Mouse (Mus musculus) frontal cortex, postnatal 36 days (tissue): ENCODE data around the gene Cntd1.
A peak's percentile ranks its signal among the peaks of the same experiment; 100 is the strongest.

Source experiments
- DNase-seq, 2 experiments: peaks; one replicate each; pipeline ENCODE4 v3.0.0; 2022; ENCODE audit warnings: low spot score in 2 of 2

The Cntd1 gene

DNA sequence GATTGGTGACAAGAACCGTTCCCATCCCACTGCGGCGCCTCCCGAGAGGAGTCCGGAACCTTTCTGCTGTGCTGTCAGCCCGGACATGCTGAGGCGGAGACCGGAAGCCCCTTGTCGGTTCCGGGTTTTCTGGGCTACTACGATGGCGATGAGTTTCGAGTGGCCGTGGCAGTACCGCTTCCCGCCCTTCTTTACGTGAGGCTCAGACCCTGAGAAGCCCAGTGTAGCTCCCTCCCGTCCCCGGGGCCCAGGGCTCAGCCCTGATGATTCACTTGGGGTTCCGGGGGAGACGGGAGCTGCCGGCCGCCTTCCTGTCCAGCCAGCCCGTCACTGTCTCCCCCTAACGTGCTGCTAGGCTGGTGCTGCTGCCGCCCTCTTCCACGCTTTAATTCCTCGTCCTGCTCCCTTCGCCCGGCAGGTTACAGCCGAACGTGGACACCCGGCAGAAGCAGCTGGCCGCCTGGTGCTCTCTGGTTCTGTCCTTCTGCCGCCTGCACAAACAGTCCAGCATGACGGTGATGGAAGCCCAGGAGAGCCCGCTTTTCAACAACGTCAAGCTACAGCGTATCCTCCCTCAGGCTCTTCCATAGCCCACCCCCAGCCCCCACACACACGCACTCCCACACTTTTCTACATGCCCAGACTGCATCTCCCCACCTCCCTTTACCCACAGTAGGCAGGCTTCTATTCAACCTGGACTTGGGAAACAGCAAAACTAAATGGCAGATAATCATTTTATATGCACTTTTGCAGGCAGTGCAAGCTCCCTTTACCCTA is 25.0 kb upstream of the Cntd1 start, which contains the start of gene Vps25:
Vps25 (plus strand) TSS at position 95 of the 777 bp plus-strand sequence.
- peak; percentile 82 to 87 for DNase-seq

GRCm38 (mm10) chr11:101255826-101256775 is 22.7 kb upstream of the Cntd1 start:
- DNase-seq: no peak

- DNase-seq: peak; percentile 67 to 78
Observed at GRCm38 (mm10) chr11:101259261-101259712, 19.5 kb upstream of the Cntd1 start.

DNA sequence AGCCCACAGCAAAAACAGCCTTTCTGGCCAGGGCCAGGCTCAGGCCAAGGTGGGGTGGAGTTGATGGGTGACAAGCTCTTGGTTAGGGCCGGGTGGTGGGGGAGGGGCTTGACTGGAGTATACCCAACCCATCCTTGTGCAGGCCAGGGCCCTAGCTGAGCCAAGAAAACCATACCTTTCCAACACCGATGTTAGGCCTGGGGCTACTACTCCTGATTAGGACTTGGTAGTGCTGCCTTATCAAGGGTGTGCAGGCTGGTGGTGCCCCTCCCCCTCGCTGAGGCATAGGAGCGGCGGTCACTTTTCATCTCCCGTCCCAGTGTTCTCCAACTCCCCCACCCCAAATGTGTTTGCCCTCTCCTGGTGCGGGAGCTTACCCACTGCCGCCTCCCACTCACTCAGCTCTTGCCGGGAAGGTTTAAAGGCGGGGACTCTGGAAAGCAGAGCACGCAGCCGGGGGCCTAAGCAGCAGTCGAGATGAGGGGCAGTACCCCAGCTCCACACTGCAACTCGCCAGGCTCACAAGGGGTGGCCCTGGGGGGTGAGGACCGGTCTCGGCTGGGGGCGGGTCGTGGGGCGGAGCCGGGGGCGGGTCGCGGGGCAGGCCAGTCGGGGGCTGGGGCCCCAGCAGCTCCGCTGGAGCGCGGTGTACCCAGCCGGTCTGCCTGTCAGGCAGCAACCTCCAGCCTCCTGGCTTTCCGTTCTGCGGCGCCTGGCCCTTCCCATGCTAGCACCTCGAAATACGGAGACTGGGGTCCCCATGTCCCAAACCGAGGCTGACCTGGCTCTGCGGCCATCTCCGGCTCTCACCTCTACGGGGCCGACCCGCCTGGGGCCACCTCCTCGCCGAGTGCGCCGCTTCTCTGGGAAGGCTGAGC is 18.6 kb upstream of the Cntd1 start, which contains the start of gene Wnk4:
Wnk4 (plus strand) TSS at position 620 of the 878 bp plus-strand sequence.
- no peak for DNase-seq

DNA sequence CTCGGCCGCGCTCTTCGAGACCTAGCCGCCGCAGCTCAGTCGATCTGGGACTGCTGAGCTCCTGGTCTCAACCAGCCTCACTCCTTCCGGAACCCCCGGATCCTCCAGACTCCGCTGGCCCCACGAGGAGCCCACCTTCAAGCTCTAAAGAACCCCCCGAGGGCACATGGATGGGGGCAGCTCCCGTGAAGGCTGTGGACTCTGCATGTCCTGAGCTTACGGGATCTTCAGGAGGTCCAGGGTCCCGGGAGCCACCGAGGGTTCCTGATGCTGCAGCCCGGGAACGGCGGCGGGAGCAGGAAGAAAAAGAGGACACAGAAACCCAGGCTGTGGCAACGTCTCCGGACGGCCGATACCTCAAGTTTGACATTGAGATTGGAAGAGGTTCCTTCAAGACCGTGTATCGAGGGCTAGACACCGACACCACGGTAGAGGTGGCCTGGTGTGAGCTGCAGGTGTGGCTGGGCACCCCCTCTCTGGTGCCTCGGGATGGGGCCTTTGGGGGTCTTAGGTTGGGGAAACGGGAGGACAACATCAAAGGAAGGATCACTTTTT is 17.9 kb upstream of the Cntd1 start:
- DNase-seq: no peak

- DNase-seq: no peak
Observed at GRCm38 (mm10) chr11:101262272-101262967, 16.4 kb upstream of the Cntd1 start.

- no peak for DNase-seq
Observed at GRCm38 (mm10) chr11:101263138-101263988, 15.4 kb upstream of the Cntd1 start.

DNA sequence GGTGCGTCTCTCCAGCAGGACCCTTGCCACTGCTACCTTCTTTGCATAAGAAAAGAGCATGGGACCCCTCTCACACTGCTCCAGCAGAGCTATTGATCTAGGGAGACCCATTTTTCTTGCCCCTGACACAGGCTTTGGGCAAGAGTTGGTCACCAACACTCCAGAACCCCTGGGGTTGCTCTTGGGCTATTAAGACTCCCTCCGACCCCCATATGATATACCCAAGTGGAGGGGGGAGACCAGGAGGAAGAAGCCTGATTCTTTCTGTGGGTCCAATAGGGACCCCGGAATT is 14.9 kb upstream of the Cntd1 start:
- DNase-seq: no peak

DNA sequence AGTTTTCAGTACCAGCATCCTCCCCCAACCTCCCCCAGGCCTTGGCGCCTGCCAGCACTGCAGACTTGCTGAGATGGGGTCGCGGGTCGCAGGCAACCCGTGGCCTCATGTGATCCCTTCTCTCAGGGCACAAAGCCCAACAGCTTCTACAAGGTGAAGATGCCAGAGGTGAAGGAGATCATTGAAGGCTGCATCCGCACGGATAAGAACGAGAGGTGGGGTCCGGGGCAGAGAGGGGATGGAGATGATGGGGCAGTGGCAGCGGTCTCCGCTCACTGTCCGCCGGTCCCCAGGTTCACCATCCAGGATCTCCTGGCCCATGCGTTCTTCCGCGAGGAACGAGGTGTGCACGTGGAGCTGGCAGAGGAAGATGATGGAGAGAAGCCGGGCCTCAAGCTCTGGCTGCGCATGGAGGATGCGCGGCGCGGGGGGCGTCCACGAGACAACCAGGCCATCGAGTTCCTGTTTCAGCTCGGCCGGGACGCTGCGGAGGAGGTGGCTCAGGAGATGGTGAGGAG is 13.8 kb upstream of the Cntd1 start:
- DNase-seq: no peak

DNA sequence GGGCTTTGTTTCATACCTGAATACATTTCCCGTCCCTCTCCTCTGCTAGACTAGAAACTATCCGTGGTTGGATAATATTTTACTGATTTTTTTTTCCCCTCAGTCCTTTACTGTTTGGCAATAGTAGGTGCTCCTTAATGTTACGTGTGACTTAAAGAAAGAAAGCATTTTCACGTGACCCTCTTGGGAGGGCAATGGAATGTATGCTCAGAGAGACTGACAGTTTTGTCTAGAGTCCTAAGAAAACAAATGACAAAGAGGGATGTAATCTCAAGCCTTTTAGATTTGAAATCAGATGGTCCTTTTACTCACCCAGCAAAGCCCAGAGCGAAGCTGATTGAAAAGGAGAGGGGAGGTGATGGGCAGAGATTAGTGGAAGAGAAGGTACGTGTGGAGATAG is 12.9 kb upstream of the Cntd1 start:
- DNase-seq: no peak

DNA sequence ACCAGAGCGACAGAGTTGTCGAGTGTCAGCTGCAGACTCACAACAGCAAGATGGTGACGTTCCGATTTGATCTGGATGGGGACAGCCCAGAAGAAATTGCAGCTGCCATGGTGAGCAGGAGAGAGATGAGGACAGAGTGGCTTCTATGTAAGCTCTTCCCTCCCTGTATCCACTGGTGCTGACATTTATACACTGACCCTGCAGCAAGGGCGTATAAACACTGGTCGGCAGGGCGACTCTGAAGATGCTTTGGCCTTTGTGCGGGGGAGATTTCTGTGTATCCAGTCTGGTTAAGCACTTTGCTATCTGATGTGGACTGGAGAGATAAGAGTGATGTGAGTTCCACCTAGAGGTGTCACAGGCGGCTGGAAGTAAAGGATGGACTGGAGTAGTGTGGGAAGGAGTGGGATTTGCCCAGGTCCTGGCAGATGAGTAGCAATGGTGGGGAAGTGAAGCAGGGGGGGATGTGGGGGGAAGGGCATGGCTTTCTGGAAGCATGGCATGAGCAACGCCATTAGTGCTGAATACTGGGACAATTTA is 9.2 kb upstream of the Cntd1 start:
- no peak for DNase-seq

DNA sequence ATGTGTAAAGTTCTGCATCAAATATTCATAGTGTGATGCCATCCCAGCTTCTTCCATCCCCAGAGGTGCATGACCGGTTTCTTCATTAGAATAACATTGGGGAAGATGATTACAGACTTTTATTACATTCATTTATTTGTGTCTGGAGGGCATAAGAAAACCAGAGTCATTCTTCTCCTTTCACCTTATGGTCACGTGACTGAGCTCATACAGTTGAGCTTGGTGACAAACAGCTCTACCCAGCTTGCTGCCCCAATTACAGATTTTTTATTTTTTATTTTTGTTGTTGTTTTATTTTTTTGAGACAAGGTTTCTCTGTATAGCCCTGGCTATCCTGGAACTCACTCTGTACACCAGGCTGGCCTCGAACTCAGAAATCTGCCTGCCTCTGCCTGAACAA is 6.4 kb upstream of the Cntd1 start:
- no peak for DNase-seq

GRCm38 (mm10) chr11:101275309-101275708 is 3.5 kb upstream of the Cntd1 start:
- DNase-seq: no peak

GRCm38 (mm10) chr11:101276319-101277070 is 2.3 kb upstream of the Cntd1 start:
- DNase-seq: no peak

GRCm38 (mm10) chr11:101277381-101278222 is 1.2 kb upstream of the Cntd1 start:
- DNase-seq: peak; percentile 30 to 48

GRCm38 (mm10) chr11:101279193-101279569 is 369 bp downstream of the Cntd1 start:
- DNase-seq: no peak

DNA sequence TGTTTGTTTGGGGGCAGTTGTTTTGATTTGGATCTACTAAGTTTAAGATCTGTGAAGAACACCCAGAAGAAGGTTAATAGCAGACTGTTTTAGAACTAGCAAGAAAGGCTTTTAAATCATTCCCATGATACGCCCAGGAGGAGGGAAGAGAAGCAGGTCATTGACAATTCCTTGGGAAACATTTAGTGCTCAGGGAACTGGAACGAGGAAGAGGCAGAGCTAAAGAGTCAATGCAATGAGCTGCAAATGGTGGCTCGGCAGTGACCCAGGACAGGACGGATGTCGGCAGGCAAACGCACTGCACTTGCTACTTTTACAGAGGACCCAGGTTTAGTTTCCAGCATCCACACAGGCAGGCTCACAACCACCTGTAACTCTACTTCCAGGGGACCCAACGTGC is 2.0 kb downstream of the Cntd1 start:
- DNase-seq: no peak

DNA sequence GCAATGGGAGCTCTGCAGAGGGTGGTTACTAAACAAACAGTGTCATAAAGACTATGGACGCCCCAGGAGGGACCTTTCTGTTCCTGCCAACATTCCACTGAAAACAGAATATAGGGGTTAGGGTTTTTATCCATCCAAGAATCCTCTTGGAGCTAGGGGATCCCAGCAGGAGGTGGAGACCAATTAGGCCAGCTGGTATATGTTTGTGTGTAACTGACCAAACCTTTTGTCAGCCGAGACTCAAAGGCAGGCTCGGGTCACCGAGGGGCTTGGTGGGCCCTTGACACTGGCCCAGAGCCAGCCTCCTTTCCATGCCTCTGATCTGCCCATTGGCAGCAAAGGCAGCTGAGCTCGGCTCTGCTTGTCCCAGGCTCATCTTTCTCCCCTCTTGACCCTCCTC is 4.1 kb downstream of the Cntd1 start:
- no peak for DNase-seq
